Mouse (Mus musculus): ENCODE measurements around the gene Epha6. TPM values are rescaled to one million over a fixed set of nuclear protein-coding genes. Genes with fewer than 3 reads are reported as not detected.

The Epha6 gene
- polyA plus RNA-seq, 1 experiment: 3.8 TPM

DNA sequence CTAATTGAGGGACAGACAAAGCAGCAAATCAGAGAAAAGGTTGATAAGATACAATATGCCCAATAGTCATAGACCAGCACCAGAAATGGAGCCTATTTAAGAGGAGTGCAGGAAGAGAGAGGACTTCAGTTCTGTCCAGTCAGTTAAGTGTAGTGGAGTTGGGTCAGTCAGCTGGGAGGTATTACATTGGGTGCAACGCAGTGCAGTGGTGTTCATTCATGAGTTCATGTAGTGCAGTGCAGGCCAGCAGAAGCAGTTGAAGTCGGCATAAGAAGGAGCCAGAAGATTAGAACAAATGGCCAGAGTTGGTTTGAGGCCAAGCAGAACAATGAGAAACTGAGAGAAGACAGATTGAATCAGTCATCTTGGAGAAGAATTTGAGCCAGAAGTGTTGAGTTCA is 833.0 kb downstream of the Epha6 start:
- TF ChIP-seq POLR2A (IDR thresholded peaks at IDR 0.05; ENCODE audit: borderline replicate concordance, insufficient read depth, low read length) (no peak), CTCF (IDR thresholded peaks at IDR 0.05; ENCODE audit: borderline replicate concordance, insufficient read depth, low read depth, low read length) (no peak)
- no peak for DNase-seq
- 36% methylated on average over 2 of the region's 2 CpGs for WGBS
- no peaks in the 10 kb centered on the region for H3K27me3 ChIP-seq (ENCODE audit: control insufficient read depth, insufficient read depth, low read length)
- H3K27ac ChIP-seq (ENCODE audit: insufficient read depth, low read length): no peak overlapping the region
- H3K4me3 ChIP-seq (replicated peaks; ENCODE audit: insufficient read depth, low read depth, low read length): no peak overlapping the region
- no peaks in the 10 kb centered on the region for H3K4me1 ChIP-seq (ENCODE audit: control insufficient read depth, insufficient read depth, low read length)

- 95% methylated on average over 1 of the region's 1 CpGs for WGBS
- no peaks in the 10 kb centered on the region for H3K27me3 ChIP-seq (ENCODE audit: control insufficient read depth, insufficient read depth, low read length)
- TF ChIP-seq CTCF (IDR thresholded peaks at IDR 0.05; ENCODE audit: borderline replicate concordance, insufficient read depth, low read depth, low read length) (no peak), POLR2A (IDR thresholded peaks at IDR 0.05; ENCODE audit: borderline replicate concordance, insufficient read depth, low read length) (no peak)
- no peak for DNase-seq
- H3K4me1 ChIP-seq (ENCODE audit: control insufficient read depth, insufficient read depth, low read length): no peaks in the 10 kb centered on the region
- no peak overlapping the region for H3K4me3 ChIP-seq (replicated peaks; ENCODE audit: insufficient read depth, low read depth, low read length)
- H3K27ac ChIP-seq (ENCODE audit: insufficient read depth, low read length): no peak overlapping the region
Measured at GRCm38 (mm10) chr16:59770421-59770820, 834.9 kb downstream of the Epha6 start.

DNA sequence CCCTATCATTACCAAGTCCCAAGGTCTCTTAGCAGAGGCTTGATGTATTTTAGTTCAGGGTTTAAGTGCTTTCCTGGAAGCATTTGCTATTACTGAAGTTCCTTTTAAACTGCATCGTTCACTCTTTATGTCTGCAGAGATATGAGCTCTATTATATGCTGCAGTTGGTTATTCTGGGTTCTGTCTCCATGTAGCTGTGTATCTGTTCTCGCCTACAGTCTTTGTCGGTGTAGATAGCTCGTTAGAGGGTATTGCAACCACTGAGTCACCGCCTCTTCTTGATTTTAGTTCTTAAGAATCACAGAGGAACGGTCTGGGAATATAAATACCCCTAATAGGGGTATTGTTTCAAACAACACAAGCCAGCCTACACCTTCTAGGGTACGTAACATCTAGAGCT is 835.4 kb downstream of the Epha6 start:
- H3K4me3 ChIP-seq (replicated peaks; ENCODE audit: insufficient read depth, low read depth, low read length): no peak overlapping the region
- TF ChIP-seq POLR2A (IDR thresholded peaks at IDR 0.05; ENCODE audit: borderline replicate concordance, insufficient read depth, low read length): no peak
- TF ChIP-seq CTCF (IDR thresholded peaks at IDR 0.05; ENCODE audit: borderline replicate concordance, insufficient read depth, low read depth, low read length): no peak
- no peaks in the 10 kb centered on the region for H3K27me3 ChIP-seq (ENCODE audit: control insufficient read depth, insufficient read depth, low read length)
- H3K27ac ChIP-seq (ENCODE audit: insufficient read depth, low read length): no peak overlapping the region
- 94% methylated on average over 7 of the region's 7 CpGs for WGBS
- no peaks in the 10 kb centered on the region for H3K4me1 ChIP-seq (ENCODE audit: control insufficient read depth, insufficient read depth, low read length)
- no peak for DNase-seq

DNA sequence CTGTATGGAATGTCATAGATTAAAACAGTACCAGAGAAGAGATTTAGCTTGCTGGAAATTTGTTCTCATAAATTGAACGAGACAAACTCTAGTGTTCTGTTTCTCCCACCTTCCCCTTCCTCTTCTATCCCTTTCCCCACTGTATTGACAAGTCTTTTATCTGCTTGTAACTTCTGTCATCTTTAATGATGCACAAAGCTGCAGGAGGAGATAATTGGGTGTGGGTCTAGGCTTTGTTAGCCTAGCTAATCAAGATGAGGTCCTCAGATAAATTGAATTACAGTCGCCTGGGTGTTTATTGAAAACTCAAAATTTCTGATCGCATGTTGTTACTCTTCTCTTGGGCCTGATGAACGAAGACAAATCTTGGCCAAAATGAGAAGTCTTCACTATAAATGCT is 844.5 kb downstream of the Epha6 start:
- TF ChIP-seq CTCF (IDR thresholded peaks at IDR 0.05; ENCODE audit: borderline replicate concordance, insufficient read depth, low read depth, low read length) (no peak), POLR2A (IDR thresholded peaks at IDR 0.05; ENCODE audit: borderline replicate concordance, insufficient read depth, low read length) (no peak)
- H3K27ac ChIP-seq (ENCODE audit: insufficient read depth, low read length): no peak overlapping the region
- DNase-seq: no peak
- no peak overlapping the region for H3K4me3 ChIP-seq (replicated peaks; ENCODE audit: insufficient read depth, low read depth, low read length)
- H3K27me3 ChIP-seq (ENCODE audit: control insufficient read depth, insufficient read depth, low read length): no peaks in the 10 kb centered on the region
- H3K4me1 ChIP-seq (ENCODE audit: control insufficient read depth, insufficient read depth, low read length): no peaks in the 10 kb centered on the region
- WGBS: 88% methylated on average over 4 of the region's 4 CpGs

GRCm38 (mm10) chr16:59750905-59751304 is 854.4 kb downstream of the Epha6 start:
- H3K4me1 ChIP-seq (ENCODE audit: control insufficient read depth, insufficient read depth, low read length): no peaks in the 10 kb centered on the region
- DNase-seq: no peak
- H3K4me3 ChIP-seq (replicated peaks; ENCODE audit: insufficient read depth, low read depth, low read length): no peak overlapping the region
- WGBS: 88% methylated on average over 4 of the region's 4 CpGs
- H3K27me3 ChIP-seq (ENCODE audit: control insufficient read depth, insufficient read depth, low read length): no peaks in the 10 kb centered on the region
- H3K27ac ChIP-seq (ENCODE audit: insufficient read depth, low read length): no peak overlapping the region
- no peak for TF ChIP-seq POLR2A (IDR thresholded peaks at IDR 0.05; ENCODE audit: borderline replicate concordance, insufficient read depth, low read length)
- TF ChIP-seq CTCF (IDR thresholded peaks at IDR 0.05; ENCODE audit: borderline replicate concordance, insufficient read depth, low read depth, low read length): no peak

DNA sequence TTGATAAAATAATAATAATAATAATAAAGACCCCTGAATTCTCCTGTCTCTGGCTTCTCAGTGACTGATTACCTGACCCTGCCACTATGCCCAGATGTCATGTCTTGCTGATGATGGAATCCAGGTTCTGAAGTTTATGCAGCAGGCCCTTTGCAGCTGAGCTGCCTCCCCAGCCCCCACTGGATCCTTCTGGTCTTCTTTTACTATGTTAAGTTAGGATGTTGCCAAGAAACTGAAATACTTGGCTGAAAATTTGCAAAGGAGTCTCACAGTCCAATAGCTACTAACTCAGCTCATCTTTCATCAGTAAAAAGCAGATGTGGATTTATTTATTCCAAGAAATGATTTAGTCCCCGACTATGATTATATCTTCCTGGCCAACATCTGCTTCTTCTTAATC is 861.7 kb downstream of the Epha6 start:
- H3K4me1 ChIP-seq (ENCODE audit: control insufficient read depth, insufficient read depth, low read length): no peaks in the 10 kb centered on the region
- no peak overlapping the region for H3K4me3 ChIP-seq (replicated peaks; ENCODE audit: insufficient read depth, low read depth, low read length)
- H3K27ac ChIP-seq (ENCODE audit: insufficient read depth, low read length): no peak overlapping the region
- WGBS: 55% methylated on average over 1 of the region's 1 CpGs
- TF ChIP-seq CTCF (IDR thresholded peaks at IDR 0.05; ENCODE audit: borderline replicate concordance, insufficient read depth, low read depth, low read length) (no peak), POLR2A (IDR thresholded peaks at IDR 0.05; ENCODE audit: borderline replicate concordance, insufficient read depth, low read length) (no peak)
- H3K27me3 ChIP-seq (ENCODE audit: control insufficient read depth, insufficient read depth, low read length): no peaks in the 10 kb centered on the region
- no peak for DNase-seq

DNA sequence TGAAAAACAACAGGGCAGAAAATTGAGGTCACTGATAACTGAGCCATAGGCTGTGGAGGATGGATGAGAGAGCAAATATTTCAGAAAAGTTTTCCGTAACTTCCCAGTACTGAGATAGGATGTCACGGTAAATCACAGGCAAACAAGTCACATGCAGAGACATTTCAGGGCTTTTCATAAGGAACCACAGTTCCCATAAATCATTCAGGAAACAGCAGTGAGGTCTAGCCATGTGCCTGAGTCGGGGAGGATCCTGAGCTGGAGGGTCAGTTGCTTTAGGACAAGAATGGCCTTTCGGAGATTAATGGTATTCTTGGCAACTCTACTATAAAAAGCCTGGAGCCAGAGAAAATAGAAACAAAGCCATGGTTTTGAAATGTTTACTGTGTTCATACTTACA is 889.8 kb downstream of the Epha6 start:
- WGBS: 86% methylated on average over 4 of the region's 4 CpGs
- H3K4me1 ChIP-seq (ENCODE audit: control insufficient read depth, insufficient read depth, low read length): no peaks in the 10 kb centered on the region
- TF ChIP-seq POLR2A (IDR thresholded peaks at IDR 0.05; ENCODE audit: borderline replicate concordance, insufficient read depth, low read length) (no peak), CTCF (IDR thresholded peaks at IDR 0.05; ENCODE audit: borderline replicate concordance, insufficient read depth, low read depth, low read length) (no peak)

GRCm38 (mm10) chr16:59693230-59693629 is 912.1 kb downstream of the Epha6 start:
- no peak overlapping the region for H3K4me3 ChIP-seq (replicated peaks; ENCODE audit: insufficient read depth, low read depth, low read length)
- no peak overlapping the region for H3K27ac ChIP-seq (ENCODE audit: insufficient read depth, low read length)
- no peaks in the 10 kb centered on the region for H3K27me3 ChIP-seq (ENCODE audit: control insufficient read depth, insufficient read depth, low read length)
- WGBS: 45% methylated on average over 7 of the region's 7 CpGs
- no peaks in the 10 kb centered on the region for H3K4me1 ChIP-seq (ENCODE audit: control insufficient read depth, insufficient read depth, low read length)
- TF ChIP-seq CTCF (IDR thresholded peaks at IDR 0.05; ENCODE audit: borderline replicate concordance, insufficient read depth, low read depth, low read length) (no peak), POLR2A (IDR thresholded peaks at IDR 0.05; ENCODE audit: borderline replicate concordance, insufficient read depth, low read length) (no peak)
- peak in 1 of 2 experiments; percentile 6 for DNase-seq

More for the DNA sequence above, 889.8 kb downstream of the Epha6 start:
- H3K27ac ChIP-seq (ENCODE audit: insufficient read depth, low read length): no peak overlapping the region
- no peak overlapping the region for H3K4me3 ChIP-seq (replicated peaks; ENCODE audit: insufficient read depth, low read depth, low read length)
- no peaks in the 10 kb centered on the region for H3K27me3 ChIP-seq (ENCODE audit: control insufficient read depth, insufficient read depth, low read length)
- no peak for DNase-seq
